Mouse (Mus musculus): ENCODE measurements around the gene Mid1. TPM values are rescaled to one million over a fixed set of nuclear protein-coding genes. Genes with fewer than 3 reads are reported as not detected.
"Not testable (repeated sequence)": the region's sequence is repeated elsewhere in the genome, so short reads cannot be mapped to it uniquely, and the experiment has no call there.

The Mid1 gene
- polyA plus RNA-seq, 1 experiment: 15.2 TPM

GRCm38 (mm10) chrX:169984331-169984730 is 299.3 kb downstream of the Mid1 start:
- H3ac ChIP-seq (ENCODE audit: control insufficient read depth, insufficient read length, low read depth); H3K79me2 ChIP-seq (ENCODE audit: control insufficient read depth, insufficient read depth); H3K79me3 ChIP-seq (ENCODE audit: low read depth); H3K4me3 ChIP-seq (ENCODE audit: insufficient read depth, poor library complexity, severe bottlenecking); H3K27me3 ChIP-seq (ENCODE audit: control insufficient read depth, insufficient read depth, insufficient read length): not testable (repeated sequence)
- peaks cover 23% of the 10 kb centered on the region for H3K36me3 ChIP-seq (ENCODE audit: control insufficient read depth, insufficient read depth)

GRCm38 (mm10) chrX:169984853-169985252 is 299.9 kb downstream of the Mid1 start:
- not testable (repeated sequence) for H3ac ChIP-seq (ENCODE audit: control insufficient read depth, insufficient read length, low read depth); H3K79me3 ChIP-seq (ENCODE audit: low read depth); H3K27me3 ChIP-seq (ENCODE audit: control insufficient read depth, insufficient read depth, insufficient read length); H3K4me3 ChIP-seq (ENCODE audit: insufficient read depth, poor library complexity, severe bottlenecking); H3K79me2 ChIP-seq (ENCODE audit: control insufficient read depth, insufficient read depth)
- peaks cover 26% of the 10 kb centered on the region for H3K36me3 ChIP-seq (ENCODE audit: control insufficient read depth, insufficient read depth)

DNA sequence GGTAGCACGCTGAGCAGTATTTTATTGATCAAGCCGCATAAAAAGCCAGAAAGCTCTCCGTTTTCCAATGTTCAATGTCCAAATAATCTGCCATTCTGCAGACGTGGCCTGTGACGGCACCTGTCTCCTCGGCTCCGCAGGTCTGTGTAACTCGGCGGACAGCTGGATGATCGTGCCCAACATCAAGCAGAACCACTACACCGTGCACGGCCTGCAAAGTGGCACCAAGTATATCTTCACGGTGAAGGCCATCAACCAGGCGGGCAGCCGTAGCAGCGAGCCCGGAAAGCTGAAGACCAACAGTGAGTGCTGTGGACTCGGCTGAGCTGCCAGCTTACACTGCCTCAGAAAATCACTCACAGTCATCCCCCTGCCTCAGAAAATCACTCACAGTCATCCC is 300.8 kb downstream of the Mid1 start:
- H3K79me3 ChIP-seq (ENCODE audit: low read depth); H3K79me2 ChIP-seq (ENCODE audit: control insufficient read depth, insufficient read depth); H3K27me3 ChIP-seq (ENCODE audit: control insufficient read depth, insufficient read depth, insufficient read length); H3ac ChIP-seq (ENCODE audit: control insufficient read depth, insufficient read length, low read depth); H3K4me3 ChIP-seq (ENCODE audit: insufficient read depth, poor library complexity, severe bottlenecking): not testable (repeated sequence)
- peaks cover 32% of the 10 kb centered on the region for H3K36me3 ChIP-seq (ENCODE audit: control insufficient read depth, insufficient read depth)

DNA sequence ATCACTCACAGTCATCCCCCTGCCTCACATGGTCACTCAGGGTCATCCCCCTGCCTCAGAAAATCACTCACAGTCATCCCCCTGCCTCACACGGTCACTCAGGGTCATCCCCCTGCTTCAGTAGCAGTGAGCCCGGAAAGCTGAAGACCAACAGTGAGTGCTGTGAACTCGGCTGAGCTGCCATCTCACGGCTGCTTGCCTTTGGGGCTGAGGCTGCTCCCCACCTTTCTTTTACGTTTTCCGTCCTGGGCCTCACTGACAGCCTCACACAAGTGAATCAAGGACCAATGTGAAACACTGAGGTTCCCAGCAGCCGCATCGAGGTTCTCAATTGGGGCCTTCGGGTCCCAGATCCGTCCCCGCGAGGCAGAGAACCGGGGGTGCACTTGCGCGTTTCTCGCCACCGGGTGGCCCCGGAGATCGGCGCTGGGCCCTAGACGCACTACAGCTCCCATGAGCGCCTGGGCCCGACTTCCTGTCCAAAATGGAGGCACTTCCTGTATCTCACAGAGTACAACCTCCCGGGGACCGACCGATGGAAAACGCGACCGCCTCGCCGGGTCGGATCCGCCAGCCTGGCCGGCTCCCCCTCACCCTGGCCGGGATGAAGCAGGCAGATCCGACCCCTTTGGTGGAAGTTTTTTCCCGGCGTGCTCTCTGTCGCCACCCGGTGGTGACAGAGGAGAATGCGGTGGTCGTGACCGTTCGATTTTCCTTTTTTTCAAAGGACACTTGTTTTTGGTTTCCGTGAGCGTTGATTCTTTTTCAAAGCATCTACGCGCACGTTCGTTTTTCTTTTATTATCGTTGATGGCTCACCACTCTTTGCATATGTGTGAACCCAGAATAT is 301.7 kb downstream of the Mid1 start:
- not testable (repeated sequence) for H3K27me3 ChIP-seq (ENCODE audit: control insufficient read depth, insufficient read depth, insufficient read length); H3K79me3 ChIP-seq (ENCODE audit: low read depth); H3K4me3 ChIP-seq (ENCODE audit: insufficient read depth, poor library complexity, severe bottlenecking); H3K79me2 ChIP-seq (ENCODE audit: control insufficient read depth, insufficient read depth)
- peaks cover 32% of the 10 kb centered on the region for H3K36me3 ChIP-seq (ENCODE audit: control insufficient read depth, insufficient read depth)
- H3ac ChIP-seq (ENCODE audit: control insufficient read depth, insufficient read length, low read depth): peak overlapping the region; percentile 38

DNA sequence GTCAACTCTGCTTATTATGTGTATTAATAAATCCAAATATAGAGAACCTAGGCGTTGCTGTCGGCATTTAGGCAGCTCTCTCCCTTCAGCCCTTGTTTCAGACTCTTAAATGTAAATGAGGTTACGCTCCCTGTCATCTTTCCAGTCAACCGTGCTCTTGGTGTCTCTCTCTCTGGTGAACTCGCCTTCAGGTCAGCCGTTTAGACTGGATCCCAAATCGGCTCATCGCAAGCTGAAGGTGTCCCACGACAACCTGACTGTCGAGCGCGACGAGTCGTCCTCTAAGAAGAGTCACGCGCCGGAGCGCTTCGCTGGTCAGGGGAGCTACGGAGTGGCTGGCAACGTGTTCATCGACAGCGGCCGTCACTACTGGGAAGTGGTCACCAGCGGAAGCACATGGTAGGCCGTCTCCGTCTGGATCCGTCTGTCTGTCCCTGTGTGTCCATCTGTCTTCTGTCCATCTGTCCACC is 302.4 kb downstream of the Mid1 start:
- not testable (repeated sequence) for H3K4me3 ChIP-seq (ENCODE audit: insufficient read depth, poor library complexity, severe bottlenecking); H3ac ChIP-seq (ENCODE audit: control insufficient read depth, insufficient read length, low read depth); H3K79me3 ChIP-seq (ENCODE audit: low read depth); H3K27me3 ChIP-seq (ENCODE audit: control insufficient read depth, insufficient read depth, insufficient read length); H3K79me2 ChIP-seq (ENCODE audit: control insufficient read depth, insufficient read depth)
- peaks cover 32% of the 10 kb centered on the region for H3K36me3 ChIP-seq (ENCODE audit: control insufficient read depth, insufficient read depth)

GRCm38 (mm10) chrX:169988571-169989218 is 303.7 kb downstream of the Mid1 start:
- H3K79me2 ChIP-seq (ENCODE audit: control insufficient read depth, insufficient read depth); H3ac ChIP-seq (ENCODE audit: control insufficient read depth, insufficient read length, low read depth); H3K4me3 ChIP-seq (ENCODE audit: insufficient read depth, poor library complexity, severe bottlenecking); H3K27me3 ChIP-seq (ENCODE audit: control insufficient read depth, insufficient read depth, insufficient read length); H3K79me3 ChIP-seq (ENCODE audit: low read depth): not testable (repeated sequence)
- peaks cover 32% of the 10 kb centered on the region for H3K36me3 ChIP-seq (ENCODE audit: control insufficient read depth, insufficient read depth)

DNA sequence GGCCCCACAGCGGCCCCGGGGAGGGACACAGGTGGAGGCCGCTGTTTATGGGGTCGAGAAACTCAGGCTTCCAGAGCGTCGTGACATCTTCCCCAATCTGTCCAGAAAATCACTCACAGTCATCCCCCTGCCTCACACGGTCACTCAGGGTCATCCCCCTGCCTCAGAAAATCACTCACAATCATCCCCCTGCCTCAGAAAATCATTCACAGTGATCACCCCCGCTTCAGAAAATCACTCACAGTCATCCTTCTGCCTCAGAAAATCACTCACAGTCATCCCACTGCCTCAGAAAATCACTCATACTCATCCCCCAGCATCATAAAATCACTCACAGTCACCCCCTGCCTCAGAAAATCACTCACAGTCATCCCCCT is 304.2 kb downstream of the Mid1 start:
- H3K36me3 ChIP-seq (ENCODE audit: control insufficient read depth, insufficient read depth): peaks cover 29% of the 10 kb centered on the region
- not testable (repeated sequence) for H3K4me3 ChIP-seq (ENCODE audit: insufficient read depth, poor library complexity, severe bottlenecking); H3K79me3 ChIP-seq (ENCODE audit: low read depth); H3K79me2 ChIP-seq (ENCODE audit: control insufficient read depth, insufficient read depth); H3K27me3 ChIP-seq (ENCODE audit: control insufficient read depth, insufficient read depth, insufficient read length); H3ac ChIP-seq (ENCODE audit: control insufficient read depth, insufficient read length, low read depth)

DNA sequence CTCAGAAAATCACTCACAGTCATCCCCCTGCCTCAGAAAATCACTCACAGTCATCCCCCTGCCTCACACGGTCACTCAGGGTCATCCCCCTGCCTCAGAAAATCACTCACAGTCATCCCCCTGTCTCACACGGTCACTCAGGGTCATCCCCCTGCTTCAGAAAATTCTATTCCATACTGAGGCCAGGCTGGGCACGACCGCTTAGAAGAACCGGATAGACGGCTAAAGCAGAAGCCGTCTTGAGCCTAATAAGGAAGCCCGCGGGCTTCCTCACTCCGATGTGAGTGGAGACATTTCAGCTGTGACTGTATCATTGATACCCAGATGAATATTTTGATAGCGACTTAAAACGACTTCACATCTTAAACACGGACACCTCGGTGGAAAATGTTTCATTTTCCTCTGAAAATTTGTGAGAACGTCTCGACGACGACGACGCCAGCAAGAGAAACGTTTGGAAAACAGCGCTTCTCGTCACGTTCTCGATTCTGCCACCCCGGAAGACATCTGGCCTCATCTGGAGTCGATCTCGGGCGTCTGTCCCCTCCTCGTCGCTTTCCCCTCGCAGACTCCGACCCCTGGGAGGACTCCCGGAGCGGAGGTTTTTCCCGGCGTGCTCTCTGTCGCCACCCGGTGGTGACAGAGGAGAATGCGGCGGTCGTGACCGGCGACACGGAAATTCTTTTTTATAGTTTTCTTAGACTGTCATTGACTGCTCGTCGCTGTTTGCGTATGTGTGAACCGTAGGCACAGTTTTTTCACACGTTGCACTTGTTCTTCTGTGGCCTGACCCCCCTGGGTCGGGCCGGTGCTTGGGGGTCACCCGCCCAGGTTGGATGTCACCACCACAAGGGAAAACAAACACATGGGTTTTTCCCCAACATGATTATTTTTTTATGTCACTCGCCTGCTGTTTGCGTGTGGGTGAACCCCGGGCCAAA is 305.0 kb downstream of the Mid1 start:
- not testable (repeated sequence) for H3K79me2 ChIP-seq (ENCODE audit: control insufficient read depth, insufficient read depth); H3K27me3 ChIP-seq (ENCODE audit: control insufficient read depth, insufficient read depth, insufficient read length); H3K79me3 ChIP-seq (ENCODE audit: low read depth); H3K4me3 ChIP-seq (ENCODE audit: insufficient read depth, poor library complexity, severe bottlenecking); H3ac ChIP-seq (ENCODE audit: control insufficient read depth, insufficient read length, low read depth)
- H3K36me3 ChIP-seq (ENCODE audit: control insufficient read depth, insufficient read depth): peaks cover 24% of the 10 kb centered on the region

DNA sequence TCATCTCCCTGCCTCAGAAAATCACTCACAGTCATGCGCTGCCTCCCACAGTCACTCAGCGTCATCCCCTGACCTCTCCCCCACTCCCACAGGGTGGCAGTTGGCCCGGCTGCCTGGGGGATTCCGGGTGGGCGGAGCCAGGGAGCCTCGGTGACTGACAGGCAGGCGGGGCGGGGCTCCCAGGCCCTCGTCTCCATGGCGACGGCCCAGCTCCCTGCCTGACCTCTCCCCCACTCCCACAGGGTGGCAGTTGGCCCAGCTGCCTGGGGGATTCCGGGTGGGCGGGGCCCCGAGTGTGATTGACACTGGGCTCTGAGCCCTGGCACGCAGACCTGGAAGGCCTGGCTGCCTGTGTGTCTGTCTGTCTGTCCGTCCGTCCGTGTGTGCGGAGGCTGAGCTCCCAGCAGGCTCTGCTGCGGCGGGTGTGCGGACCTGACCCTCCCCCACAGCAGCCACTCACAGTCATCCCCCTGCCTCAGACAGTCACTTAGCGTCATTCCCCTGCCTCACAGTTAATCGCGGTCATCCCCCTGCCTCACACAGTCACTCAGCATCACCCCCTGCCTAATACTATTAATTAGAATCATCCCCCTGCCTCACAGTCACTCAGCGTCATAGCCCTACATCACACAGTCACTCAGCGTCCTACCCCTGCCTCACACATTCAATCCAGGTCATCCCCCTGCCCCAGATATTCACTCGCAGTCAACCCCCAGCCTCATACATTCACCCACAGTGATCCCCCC is 306.3 kb downstream of the Mid1 start:
- H3K79me2 ChIP-seq (ENCODE audit: control insufficient read depth, insufficient read depth); H3K27me3 ChIP-seq (ENCODE audit: control insufficient read depth, insufficient read depth, insufficient read length); H3K79me3 ChIP-seq (ENCODE audit: low read depth); H3ac ChIP-seq (ENCODE audit: control insufficient read depth, insufficient read length, low read depth); H3K4me3 ChIP-seq (ENCODE audit: insufficient read depth, poor library complexity, severe bottlenecking): not testable (repeated sequence)
- peaks cover 16% of the 10 kb centered on the region for H3K36me3 ChIP-seq (ENCODE audit: control insufficient read depth, insufficient read depth)

DNA sequence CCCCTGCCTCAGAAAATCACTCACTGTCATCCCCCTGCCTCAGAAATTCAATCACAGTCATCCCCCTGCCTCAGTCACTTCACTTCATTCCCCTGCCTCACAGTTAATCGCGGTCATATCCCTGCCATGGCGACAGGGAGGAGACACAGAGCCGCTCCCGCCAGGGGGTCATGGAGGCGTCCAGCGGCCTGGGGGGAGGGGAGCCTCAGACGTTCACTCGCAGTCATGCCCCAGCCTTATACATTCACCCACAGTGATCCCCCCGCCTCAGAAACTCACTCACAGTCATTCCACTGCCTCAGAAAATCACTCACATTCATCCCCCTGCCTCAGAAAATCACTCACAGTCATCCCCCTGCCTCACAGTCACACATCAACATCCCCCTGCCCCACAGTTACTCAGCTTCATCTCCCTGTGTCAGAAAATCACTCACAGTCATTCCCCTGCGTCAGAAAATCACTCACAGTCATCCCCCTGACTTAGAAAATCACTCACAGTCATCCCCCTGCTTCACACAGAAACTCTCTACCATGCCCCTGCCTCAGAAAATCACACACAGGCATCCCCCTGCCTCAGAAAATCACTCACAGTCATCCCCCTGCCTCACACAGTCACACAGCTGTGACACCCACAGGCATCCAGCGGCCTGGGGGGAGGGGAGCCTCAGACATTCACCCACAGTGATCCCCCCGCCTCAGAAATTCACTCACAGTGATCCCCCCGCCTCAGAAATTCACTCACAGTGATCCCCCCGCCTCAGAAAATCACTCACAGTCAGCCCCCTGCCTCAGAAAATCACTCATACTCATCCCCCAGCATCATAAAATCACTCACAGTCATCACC is 307.3 kb downstream of the Mid1 start:
- H3K79me2 ChIP-seq (ENCODE audit: control insufficient read depth, insufficient read depth); H3ac ChIP-seq (ENCODE audit: control insufficient read depth, insufficient read length, low read depth); H3K79me3 ChIP-seq (ENCODE audit: low read depth); H3K27me3 ChIP-seq (ENCODE audit: control insufficient read depth, insufficient read depth, insufficient read length); H3K4me3 ChIP-seq (ENCODE audit: insufficient read depth, poor library complexity, severe bottlenecking): not testable (repeated sequence)
- H3K36me3 ChIP-seq (ENCODE audit: control insufficient read depth, insufficient read depth): peaks cover 16% of the 10 kb centered on the region

All from C2C12 (cell line).